Mouse (Mus musculus) heart, postnatal 14 days (tissue): ENCODE measurements around the gene Clpp. TPM values are rescaled to one million over a fixed set of nuclear protein-coding genes. Genes with fewer than 3 reads are reported as not detected.
A peak's percentile ranks its signal among the peaks of the same experiment; 100 is the strongest.

Experiments
- DNase-seq, 2 experiments: peaks; one replicate each; pipeline ENCODE4 v3.0.0; 2021 to 2022
- intact Hi-C: fragments of 180-260 bp; cut with DNase I; formaldehyde crosslinking; loops from one replicate; pipeline ENCODE4 v1.15.1; 2025
- long read RNA-seq, 2 experiments: library from polyadenylated mRNA; stranded (forward); transcript quantifications; one replicate each; pipeline ENCODE4 v2.0.0; 2021
- total RNA-seq, 2 experiments: library from RNA; stranded (reverse); gene quantifications; 2 replicates each; pipeline ENCODE4 v1.2.3; 2021

Gene Clpp
- 10 to 100 TPM; 57.3 to 64.0 TPM for total RNA-seq
- long read RNA-seq, experiment 1, transcript Clpp-201 (6 exons, 983 nt), result major isoform, 100 of 105 reads
- long read RNA-seq, experiment 1, partial matches to known transcripts, result 3 of 105 reads
- long read RNA-seq, experiment 1, other reads (novel, unspliced or antisense), result 2 of 105 reads
- long read RNA-seq, experiment 2, transcript Clpp-201 (6 exons, 983 nt), result major isoform, 71 of 73 reads
- long read RNA-seq, experiment 2, partial matches to known transcripts, result 0 of 73 reads
- long read RNA-seq, experiment 2, other reads (novel, unspliced or antisense), result 2 of 73 reads

DNA sequence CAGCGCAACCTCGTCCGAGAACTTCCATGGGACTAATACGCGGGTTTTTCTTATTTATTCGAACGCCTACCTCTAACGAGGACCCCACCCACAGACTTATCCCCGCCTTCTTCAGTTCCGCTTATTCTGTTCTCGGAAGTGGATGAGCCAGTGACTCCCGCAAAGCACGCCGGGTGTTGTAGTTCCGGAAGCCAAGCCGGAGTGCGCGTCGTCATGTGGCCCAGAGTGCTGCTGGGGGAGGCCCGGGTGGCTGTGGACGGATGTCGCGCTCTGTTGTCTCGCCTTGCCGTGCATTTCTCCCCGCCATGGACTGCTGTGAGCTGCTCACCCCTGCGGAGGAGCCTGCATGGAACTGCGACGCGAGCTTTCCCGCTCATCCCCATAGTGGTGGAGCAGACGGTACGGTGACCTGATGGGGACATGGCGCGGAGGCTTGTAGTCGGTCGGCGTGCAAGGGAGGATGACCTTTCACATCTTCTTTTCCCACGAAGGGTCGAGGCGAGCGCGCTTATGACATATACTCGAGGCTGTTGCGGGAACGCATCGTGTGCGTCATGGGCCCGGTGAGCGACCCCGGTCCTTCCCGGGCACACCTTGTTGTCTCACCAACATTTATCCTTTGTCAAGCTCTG is at the start of gene Clpp:
Clpp (plus strand) TSS at position 191 of the 632 bp plus-strand sequence.
- intact Hi-C loops, result loop anchor here (2.0 to 10.0 kb wide), 3 partner anchors 21 to 255 kb away; partner anchors contain the start of genes Gm17949, Gpr108, Gtf2f1 and Rfx2
- DNase-seq, result peak; percentile 91 to 95

DNA sequence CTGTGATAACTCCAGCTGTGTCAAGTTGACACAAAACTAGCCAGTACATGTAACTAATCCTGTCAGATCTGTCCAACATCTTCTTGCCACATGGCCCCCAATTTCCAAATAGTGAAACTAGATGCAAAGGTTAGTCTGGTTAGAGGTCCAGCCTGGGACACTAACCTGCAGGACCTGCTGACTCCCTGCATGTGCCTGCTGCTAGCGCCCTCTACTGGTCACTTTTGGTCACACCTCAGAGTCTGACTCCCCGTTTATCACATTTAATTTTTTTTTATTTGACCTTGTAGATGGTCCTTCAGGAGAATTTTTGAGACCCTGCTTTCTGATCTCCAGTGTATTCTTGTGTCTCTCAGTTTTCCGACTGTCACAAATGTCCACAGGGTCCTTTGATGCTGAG is 39.2 kb upstream of the Clpp start:
- intact Hi-C loops, result loop anchor here (1.0 to 2.0 kb wide), 2 partner anchors 54 to 142 kb away; no protein-coding TSS in a partner anchor
- peak; percentile 56 to 71 for DNase-seq

DNA sequence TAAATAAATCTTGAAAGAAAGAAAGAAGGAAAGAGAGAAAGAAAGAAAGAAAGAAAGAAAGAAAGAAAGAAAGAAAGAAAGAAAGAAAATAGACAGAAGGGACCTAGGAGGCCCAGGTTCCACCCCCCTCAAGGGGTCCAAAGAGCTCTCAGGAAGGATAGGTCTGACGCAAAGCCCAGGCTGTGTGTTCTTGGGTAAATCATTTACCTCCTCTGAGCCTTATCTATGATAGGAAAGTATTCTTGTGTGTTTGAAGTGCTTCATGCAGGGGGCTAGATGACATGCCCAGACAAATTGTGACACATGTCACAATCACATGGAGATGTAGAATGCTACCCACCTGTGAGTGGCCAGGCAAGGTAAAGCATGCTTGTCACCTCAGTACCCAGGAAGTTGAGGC is 37.5 kb upstream of the Clpp start:
- DNase-seq, result no peak

DNA sequence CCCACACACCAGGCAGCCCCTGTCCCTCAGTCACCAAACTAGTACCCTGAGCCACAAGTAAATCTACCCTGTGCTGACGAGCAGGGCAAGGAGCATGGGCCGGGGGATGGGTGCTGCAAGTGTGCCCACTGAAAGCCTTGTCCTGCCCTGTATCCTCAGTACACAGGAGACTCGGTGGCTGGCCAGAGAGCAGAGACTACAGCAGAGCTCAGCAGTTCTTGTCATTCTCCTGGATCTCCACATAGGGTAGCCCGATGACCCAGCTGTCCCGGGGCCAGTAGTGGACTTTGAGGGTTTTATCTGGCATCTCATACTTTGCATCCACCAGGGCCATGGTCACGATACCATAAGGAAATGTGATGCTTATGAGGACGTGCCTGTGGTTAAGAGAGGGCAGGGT is 35.2 kb upstream of the Clpp start:
- intact Hi-C loops, result no loop called here
- no peak for DNase-seq

More for the DNA sequence above, 37.5 kb upstream of the Clpp start:
- intact Hi-C loops, result no loop called here

DNA sequence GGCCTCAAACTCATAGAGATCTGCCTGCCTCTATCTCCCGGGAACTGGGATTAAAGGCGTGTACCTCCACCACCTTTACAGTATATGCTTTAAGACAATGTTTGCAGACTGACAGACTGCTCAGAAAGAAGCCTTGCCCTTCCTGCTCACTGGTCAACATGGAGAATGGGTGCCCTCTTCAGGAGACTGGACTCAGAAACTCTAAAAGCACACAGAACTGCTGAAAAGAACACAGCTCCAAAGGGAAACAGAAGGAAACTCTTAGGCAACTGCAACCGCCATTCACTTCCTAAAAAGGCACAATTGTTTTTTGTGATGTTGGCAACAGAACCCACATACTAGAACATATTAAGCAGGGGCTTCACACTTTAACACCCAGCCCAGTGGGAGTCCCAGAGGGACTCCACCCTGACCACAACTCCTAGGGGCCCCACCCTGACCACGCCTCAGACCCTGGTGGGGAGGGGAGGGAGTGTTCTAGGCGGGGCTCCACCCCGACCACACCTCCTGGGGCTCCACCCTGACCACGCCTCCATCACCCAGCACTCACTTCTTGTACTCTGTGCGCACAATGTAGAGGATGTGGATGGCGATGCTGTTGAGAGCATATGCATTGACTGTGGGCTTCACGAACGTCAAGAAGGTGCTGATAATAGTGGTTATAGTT is 32.2 kb upstream of the Clpp start:
- intact Hi-C loops, result no loop called here
- peak; percentile 14 to 22 for DNase-seq

DNA sequence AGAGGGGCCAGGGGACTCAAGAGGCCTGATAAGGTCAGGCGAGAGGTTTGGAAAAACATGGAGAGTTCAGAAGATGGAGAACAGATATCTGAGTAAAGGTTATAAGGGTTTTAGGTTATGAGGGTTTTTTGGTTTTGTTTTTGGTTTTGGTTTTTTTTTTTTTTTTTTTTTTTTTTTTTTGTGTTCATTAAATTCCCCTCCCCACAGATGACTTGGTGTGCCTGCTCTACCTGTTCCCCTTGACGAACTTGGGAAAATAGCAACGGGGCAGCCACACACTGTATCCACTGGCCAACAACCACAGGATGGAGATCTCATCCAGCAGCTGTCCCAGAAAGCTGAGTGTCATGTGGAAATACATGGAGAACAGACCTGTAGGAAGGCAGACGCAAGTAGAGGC is 31.4 kb upstream of the Clpp start:
- intact Hi-C loops, result no loop called here
- DNase-seq, result no peak

DNA sequence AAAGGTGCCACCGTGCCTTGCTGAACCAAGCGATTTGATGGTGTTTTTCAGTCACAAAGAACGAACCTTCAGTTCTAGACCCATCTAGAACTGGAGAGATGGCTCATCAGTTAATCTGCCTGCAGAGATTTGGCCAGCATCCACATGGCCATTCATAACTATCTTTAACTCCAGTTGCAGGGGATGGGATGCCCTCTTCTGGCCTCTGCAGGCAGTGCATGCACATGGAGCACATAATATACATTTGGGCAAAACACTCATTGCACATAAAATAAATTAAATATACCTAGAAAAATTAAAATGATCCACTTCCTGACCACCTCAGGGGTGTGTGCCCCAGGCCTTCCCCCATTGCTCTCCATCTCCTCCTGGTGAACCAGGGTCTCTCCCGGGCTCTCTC is 28.2 kb upstream of the Clpp start:
- intact Hi-C loops, result no loop called here

DNA sequence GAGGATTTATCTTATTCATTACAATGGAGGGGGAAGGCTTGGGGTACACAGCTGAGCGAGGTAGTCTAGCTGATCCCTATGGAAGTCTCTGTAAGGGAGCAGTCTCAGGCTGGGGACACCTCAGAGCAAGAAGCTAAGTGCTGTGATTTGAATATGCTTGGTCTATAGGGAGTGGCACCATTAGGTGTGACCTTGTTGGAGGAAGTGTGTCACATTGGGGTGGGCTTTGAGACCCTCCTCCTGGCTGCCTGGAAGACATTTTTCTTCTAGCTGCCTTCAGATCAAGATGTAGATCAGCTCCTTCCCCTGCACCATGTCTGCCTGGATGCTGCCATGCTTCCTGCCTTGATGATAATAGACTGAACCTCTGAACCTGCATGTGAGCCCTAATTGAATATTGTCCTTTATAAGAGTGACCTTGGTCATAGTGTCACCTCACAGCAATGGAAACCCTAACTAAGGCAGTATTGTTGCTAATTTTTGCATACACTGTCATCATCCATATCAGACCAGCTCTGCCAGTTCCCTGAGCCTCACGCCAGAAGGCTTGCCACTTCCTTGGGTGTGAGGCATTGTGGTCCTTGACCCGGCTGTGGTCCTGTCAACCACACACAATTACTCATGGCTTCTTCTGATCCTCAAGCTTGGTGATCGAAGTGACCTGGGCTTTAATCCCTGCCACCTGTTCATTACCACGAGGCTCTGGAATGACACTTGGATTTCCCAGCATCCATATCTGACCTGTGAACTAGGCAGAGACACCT is 27.3 kb upstream of the Clpp start:
- intact Hi-C loops, result no loop called here
- no peak for DNase-seq

More for the DNA sequence above, 28.2 kb upstream of the Clpp start:
- DNase-seq, result no peak

DNA sequence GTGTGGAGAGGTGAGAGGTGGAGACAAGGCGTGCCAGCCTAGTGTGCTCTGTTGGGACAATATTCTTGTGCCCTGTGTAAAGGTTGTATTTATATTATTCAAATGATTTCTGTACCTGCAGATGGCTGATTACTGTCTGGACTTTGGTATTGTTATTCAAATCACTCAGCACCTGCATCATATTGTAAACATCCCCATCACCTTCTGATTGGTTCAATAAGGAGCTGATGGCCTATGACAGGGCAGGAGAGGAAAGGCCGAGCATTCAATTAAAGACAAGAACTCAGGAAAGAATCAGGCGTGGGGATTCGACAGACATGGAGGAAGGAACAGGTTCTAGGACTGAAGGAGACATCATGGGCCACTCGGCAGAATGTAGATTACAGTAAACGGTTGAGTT is 26.5 kb upstream of the Clpp start:
- DNase-seq, result no peak
- intact Hi-C loops, result no loop called here

DNA sequence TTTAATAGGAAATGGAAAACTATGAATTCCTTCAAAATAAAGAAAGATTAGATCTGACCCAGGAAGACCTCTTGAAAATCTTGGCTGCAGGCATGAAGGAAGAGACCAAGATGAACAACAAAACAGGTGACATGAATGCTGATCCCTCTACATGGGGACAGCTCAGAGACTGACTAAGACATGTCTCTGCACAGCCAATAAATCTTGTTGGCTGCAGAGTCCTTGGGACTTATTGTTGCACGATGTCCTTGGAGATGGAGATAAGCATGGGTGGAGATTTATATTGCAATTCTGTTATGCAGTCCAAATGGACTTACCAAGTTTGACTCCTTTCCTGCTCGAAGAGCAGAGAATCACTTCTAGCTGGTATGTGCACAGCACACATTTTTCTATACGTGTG is 20.8 kb upstream of the Clpp start:
- intact Hi-C loops, result no loop called here

DNA sequence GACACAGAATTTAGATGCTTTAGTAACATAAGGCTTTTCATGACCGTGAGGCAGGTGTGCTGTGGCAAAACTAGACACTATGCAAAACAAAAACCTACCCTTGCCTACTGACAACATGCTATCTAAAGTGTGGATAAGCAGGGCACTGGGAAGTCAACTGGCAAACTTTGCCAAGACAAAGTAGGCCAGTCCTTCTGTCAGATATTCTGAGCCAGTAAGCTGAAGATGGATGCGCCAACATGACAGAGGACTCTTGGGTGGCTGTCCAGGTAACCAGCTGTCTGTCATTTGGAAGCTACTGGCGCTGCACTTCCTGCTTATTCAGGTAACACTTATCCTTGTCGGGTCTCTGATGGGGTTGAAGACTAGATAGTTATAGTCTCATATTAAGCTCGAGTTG is 20.0 kb upstream of the Clpp start:
- DNase-seq, result no peak
- intact Hi-C loops, result no loop called here

More for the DNA sequence above, 20.8 kb upstream of the Clpp start:
- DNase-seq, result no peak

DNA sequence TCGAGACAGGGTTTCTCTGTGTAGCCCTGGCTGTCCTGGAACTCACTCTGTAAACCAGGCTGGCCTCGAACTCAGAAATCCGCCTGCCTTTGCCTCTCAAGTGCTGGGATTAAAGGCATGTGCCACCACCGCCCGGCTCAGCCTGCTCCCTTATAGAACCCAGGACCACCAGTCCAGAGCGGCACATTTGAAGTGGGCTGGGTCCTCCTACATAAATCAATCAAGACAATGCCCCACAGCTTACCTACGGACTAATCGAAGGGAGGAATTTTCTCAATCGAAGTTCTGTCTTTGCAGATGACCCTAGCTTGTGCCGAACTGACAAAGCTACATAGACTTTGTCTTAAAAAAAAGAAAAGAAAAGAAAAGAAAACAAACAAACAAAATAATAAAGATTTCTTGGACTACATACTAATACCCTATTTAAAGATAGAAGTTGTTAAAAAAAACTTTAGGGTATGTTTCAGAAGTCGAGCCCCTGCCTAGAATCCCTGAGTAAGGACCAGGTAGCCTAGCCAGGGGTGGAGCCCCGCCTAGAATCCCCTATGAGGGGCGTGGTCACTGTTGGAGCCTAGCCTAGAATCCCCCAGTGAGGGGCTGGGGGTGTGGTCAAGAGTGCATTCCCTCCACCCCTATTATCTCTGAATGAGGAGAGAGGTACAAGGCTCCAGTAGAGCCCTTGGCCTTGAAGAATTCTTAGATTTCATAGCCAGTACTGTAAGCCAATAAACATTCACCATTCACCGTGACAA is 16.0 kb upstream of the Clpp start:
- intact Hi-C loops, result no loop called here
- DNase-seq, result no peak

DNA sequence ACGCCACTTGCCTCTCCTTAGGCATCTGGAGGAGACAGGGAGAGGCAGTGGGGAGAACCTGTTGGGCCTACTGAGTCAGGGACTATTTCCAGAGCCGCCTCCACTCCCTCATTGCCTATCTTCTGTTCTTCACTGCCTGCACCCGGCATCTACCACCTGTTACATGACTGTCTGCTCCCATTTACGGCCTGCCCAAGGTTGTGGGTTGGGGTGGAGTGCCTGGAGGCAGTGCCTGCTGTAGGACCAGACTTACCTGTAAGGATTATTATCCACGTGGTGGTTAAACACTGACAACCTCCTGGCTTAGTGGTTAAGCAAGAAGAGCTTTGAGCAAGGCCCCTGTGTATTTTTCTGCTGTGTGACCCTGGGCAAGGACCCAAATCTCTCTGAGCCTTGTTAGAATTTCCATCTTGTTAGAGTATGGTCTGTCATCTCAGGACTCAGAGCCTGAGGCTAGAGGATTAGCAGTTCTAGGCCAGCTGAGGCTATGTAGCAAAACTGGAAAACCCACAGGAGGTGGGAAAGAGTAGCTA is 15.3 kb upstream of the Clpp start:
- DNase-seq, result no peak
- intact Hi-C loops, result no loop called here

DNA sequence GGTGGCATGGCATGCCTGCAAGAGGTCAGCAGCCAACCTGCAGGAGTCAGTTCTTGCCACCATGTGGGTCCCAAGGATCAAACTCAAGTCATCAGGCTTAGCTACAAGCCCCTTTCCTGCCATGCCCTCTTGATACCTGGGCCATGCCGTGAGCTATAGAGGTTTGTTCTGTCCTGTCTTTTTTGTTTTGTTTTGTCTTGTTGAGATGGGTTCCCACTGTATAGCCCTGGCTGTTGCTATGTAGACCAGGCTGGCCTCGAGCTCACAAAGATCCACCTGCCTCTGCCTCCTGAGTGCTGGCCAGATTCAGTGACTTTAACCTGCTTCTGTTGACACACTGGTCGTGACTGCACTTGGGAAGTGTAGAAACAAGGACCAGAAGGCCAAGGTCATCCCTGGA is 14.7 kb upstream of the Clpp start:
- no peak for DNase-seq
- intact Hi-C loops, result no loop called here

DNA sequence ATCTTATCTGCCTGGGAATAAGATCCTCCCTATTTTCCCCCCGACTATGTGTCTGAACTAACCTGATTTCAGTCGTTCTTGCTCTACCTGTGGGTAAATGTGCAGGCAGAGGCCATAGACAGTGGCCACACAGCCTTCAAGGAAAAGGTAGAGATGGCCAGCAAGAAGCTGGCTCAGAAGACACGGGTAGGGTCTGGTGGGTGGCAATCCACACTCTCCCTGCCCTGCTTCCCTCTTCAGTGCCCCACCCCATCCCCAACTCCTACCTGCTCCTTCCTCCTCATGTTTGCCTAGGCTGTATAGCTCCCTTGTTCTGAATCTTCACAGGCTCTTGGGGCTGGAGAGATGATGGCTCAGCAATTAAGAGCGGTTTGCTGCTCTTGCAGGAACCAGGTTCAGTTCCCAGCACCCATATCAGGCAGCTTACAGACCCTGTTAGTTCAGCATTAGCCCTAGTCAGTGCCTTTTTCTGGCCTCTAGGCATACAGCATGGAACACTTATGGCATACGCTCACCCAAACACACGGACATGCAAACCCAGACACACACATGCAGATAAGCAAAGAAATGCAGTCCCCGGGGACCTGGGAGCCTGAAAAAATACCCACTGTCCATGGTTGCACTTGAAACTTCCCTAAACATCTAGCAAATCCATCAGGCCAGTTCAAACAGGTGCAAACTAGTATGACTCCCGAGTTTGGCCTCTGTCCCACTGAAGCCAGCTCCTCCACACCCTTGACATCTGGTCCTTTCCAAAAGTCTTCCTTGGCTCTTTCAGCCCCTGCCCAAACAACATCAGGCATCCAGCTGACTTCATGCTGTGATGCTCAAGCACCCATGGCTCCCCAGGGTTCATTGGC is 13.3 kb upstream of the Clpp start:
- intact Hi-C loops, result no loop called here
- DNase-seq, result no peak

DNA sequence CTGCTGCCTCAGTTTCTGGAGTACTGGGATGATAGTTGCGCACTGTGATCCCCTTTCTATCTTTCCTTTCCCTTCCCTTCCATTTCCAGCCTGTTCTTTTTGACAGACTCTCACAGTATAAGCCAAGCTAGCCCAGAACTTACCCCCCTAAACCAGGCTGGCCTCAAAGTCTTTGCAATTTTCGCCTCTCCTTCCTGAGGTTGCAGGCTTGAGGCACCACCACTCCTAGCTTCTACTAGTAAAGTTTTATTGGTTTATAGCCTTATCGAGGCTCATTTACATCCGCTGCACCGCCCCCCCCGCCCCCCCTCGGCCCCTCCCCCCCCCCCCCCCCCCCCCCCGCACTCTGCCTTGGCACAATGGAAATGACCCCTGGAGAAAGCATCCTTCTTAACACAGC is 10.6 kb upstream of the Clpp start:
- intact Hi-C loops, result no loop called here

DNA sequence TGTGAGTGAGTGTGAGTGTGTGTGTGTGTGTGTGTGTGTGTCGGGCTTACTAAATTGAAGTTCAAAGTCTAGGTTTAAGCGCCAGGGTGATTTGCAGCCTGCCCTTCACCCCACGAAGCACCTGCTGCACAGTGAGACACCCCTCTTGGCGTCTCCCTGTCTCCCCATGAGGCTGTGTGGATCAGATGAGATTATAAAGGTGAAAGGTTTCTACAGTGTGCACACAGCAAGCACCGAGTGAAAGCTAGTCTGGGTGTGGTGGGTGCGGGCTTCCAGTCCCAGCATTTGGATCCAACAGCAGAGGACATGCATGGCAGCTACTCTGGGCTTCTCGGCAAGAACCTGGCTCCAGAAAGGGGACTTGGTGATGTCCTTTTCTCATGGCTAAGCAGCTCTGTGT is 9.1 kb upstream of the Clpp start:
- intact Hi-C loops, result no loop called here

More for the DNA sequence above, 10.6 kb upstream of the Clpp start:
- DNase-seq, result no peak

DNA sequence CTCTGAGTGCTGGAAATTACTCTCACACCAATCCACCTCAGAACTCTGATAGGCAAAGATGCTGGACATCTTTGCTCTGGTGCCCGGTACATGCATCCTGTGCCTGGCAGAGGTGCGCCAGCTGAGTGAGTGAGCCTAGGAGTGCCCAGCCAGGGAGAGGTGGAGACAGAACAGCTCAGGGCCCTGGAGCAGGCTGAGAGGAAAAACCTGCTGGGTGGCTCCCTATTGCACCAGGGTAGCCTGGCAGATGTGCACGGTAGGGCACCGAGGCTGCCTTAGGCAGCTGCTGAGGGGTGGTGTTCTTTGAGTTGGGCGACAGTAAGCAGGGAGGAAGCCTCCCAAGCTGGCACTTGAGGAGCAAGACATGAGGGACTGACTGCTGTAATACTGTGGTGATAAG is 8.1 kb upstream of the Clpp start, which contains the start of gene Acer1:
Acer1 (minus strand) TSS at position 114 of the 400 bp plus-strand sequence.
- intact Hi-C loops, result no loop called here
- DNase-seq, result no peak

More for the DNA sequence above, 9.1 kb upstream of the Clpp start:
- DNase-seq, result no peak

DNA sequence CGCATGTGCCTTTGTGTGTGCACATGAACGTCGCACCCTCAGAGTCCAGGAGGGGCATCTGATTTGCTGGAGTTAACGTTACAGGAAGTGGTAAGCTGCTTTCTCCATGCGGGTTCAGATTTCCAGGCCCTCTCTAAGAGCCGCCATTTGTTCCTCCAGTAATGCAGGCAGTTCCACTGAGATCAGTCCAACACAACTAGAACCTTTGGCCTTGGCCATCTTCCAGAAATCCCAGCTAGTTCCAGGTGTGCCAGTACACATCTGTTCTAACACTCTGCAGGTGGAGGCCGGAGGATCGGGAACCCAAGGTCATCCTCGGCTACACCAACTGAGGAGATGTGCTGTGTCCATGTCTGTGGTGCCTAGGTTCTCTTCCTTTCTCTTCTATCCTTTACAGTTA is 5.2 kb upstream of the Clpp start:
- intact Hi-C loops, result no loop called here
- DNase-seq, result no peak
